Mouse (Mus musculus) monocyte, adult 2 months (primary cell): ENCODE results near the gene CK137956.

Source experiments
- DNase-seq, 2 experiments: peaks; one replicate each; pipeline ENCODE4 v3.0.0; 2022; ENCODE audit warnings: low spot score in 2 of 2, low read depth in 1 of 2

The CK137956 gene

DNA sequence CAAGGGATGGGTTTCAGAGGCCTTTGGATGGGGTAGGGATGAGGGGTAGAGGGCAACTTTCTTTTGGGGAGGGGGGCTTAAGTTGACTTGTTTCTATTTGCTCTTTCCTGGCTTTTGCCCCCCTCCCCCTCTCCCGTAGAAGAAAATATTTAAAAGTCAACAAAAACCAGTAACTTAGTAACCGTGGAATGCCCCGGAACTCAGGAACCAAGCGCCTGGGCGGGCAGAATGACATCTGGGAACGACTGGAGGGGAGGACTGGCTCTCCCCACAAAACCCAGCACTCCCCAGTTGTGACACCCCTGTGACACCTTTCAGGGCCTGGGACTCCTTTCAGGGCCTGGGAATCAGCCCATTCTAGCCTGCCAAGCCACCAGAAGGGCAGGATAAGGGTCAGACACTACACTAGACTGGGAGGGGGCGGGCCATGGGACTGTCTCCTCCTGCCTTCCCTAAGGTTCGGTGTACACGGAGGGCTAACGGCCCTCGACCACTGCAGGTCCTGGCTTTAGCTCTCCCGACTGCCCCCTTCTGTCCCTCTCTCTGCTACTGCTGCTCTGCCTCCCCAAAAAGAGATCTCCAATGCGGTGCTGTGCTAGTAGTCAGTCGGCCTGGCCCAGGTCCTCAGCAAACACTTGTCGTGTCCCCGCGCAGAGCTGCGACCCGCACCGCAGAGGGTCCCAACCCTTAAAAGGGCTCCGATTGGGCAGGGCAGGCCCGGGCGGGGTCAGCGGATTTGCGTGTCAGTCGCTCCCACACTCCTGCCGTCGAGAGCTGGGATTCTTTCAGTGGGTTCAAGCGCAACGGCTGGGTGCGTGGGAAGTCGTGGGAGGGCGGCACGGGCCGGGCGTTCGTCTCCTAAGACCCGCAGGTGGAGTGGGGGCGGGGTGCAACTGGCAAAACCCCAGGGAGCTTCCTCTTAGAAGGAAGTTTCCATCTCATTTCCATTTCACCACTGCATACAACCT is at the start of gene CK137956:
Gene CK137956, minus strand, starts transcription at position 51 of the 968 bp plus-strand sequence.
- no peak for DNase-seq

DNA sequence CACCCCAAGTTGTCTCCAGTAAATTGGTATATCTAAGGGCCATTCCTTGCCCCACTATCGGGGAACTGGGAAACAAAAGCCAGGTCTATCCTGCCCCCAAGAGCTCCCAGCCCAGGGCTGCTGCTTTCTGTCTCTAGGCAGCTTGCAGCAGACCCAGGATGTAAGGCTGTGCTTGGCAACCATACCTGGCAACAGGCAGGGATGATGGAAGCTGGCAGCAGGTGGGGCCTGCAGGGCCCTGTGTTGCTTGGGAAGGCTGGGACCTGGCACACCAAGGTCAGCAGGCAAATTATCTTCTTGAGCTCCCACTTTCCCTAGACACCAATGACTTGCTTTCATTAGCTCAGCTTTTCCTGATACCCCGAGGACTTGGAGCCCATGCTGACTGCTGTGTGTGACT is 48.7 kb upstream of the CK137956 start:
- no peak for DNase-seq

GRCm38 (mm10) chr4:128004797-128005452 is 34.2 kb upstream of the CK137956 start:
- DNase-seq: no peak

GRCm38 (mm10) chr4:128002638-128003101 is 31.9 kb upstream of the CK137956 start:
- DNase-seq: no peak

DNA sequence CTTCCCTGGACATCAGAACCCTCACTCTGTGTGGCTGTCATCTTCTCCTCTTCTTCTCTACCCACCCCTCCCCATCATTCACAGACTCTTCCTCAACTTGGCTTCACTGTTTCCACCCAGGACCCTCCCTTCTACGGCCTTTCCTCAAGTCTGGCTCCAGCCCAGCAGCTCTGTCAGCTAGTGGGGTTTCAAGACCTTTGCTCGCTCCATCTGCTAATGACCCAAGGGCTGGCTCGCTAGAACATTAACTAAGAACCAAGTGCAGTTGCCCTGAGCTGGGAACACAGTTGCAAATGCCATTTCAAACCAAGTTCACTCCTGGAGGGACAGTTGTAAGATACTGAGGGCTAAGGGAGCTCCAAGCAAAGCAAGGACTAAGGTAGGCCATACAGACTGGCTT is 28.5 kb upstream of the CK137956 start:
- DNase-seq: no peak

DNA sequence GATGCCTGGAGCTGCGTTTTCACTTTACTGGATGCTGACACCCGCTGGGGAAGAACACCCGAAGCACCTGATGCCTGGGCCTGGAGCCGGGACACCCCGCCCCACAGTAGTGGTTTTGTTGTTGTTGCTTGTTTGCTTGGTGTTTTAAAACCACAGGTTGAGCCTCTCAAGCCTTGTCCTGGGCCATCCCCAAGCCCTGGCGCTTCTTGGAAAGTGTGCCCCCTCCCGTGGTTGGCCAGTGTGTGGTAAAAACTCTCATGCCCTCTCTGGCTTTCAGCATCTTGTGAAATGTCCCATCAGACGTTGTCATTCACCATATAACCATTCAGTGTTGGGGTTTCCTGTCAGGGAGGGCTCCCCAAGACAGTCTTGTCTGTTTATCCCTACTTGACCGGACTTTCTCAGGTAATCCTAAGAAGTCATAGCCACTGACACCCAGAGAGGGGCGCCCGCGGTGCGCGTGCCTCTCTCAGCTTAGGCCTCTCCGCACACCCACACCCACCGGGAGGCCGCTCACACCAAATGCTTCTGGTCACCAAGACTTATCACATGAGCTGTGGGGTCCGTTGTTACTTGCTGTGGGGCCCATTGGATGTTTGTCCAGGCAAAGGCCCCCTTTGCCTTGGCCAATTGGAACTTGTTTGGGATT is 18.7 kb upstream of the CK137956 start:
- no peak for DNase-seq

DNA sequence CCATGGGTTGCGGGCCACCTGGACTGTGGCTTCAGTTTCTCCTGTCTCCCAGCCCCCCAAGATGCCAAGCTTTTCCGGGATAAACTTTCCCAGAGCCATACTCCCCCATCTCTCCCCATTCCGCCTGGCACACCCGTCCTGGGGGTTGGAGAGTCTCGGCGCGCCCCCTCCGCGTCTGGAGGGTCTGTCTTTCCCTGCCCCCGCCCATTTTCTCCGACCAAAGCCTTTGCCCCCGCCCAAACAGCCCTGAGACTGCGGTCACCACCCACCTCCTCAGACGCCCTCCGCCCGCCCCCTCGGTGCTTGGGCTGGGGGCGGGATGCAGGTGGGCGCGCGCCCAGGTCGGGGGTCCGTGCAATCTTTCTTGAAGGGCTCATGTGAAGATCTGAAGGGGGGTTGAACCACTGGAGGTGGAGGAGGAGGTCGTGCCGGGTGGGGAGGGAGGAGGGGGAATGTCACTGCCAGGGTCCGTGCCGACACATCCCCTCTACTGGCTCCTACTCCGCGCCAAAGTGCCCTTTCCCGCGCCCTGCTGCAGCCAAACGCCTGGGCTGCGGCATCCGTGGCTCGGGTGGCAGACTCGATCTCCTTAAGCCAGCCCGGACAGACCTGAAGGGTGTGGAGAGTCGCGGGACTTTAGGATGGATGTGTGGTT is 17.9 kb upstream of the CK137956 start:
- DNase-seq: no peak

DNA sequence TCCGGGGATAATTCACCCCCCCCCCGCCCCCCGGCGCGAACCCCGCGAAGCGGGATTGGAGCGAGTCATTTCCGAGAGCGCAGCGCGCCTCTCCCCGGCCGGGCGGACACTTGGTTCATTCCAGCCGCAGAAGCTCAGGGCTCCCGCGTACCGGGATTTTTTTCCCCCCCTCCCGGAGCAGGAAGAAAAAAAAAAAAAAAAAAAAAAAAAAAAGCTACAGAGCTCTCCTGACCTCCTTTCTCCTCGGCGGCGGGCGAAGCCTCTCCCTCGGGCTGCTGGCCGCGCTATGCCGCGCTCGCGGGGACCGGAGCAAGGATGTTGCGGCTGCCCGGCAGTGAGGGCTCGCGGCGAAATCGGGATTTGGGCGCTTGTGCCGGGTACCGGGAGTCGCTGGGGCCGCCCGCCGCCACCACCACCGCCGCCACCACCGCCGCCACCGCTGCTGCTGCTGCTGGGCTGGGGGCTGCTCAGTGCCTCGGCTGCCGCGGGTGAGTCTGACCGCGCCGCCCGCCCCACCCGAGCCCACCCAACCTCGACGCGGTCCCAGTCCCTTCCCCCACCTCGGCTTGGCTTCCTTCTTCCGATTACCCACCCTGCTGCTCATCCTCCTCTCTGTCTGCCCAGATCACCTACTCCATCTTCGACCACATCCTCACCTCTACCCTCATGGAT is 17.2 kb upstream of the CK137956 start, which contains the start of gene Csmd2:
Gene Csmd2, plus strand, starts transcription at position 74 of the 672 bp plus-strand sequence.
- no peak for DNase-seq

GRCm38 (mm10) chr4:127987270-127987669 is 16.5 kb upstream of the CK137956 start:
- DNase-seq: no peak

- no peak for DNase-seq
Observed at GRCm38 (mm10) chr4:127986491-127987075, 15.8 kb upstream of the CK137956 start.

- no peak for DNase-seq
Observed at GRCm38 (mm10) chr4:127985874-127986273, 15.1 kb upstream of the CK137956 start.

DNA sequence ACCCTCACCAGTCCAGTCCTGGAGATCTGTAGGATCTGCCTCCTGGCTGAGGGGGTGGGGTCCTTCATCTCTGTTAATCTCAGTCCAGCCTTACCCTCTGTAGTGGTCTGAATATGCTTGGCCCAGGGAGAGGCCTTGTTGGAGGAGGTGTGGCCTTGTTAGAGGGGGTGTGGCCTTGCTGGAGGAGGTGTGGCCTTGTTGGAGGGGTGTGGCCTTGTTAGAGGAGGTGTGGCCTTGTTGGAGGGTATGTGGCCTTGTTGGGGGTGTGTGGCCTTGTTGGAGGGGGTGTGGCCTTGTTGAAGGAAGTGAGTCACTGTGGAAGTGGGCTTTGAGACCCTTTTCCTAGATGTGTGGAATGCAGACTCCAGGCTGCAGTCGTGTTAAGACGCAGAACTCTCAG is 13.7 kb upstream of the CK137956 start:
- DNase-seq: no peak

DNA sequence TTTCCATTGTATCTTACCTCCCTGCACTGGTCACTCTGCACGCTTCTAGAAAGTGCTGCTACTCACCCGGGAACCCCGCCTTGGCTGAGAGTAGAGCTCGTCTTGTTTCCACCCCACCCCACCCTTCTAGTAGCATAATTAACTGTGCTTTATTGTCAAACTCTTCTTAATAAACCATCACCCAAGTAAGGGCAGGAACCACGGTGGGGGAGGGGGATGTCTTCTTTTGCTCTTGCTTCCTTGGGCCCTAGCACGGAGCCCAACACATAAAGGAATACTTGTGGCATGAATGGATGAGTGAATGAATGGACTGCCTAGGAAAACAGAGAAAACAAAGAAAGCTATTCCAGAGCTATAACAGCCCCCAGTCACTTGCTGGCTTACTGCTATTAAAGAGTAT is 10.4 kb upstream of the CK137956 start:
- DNase-seq: no peak

DNA sequence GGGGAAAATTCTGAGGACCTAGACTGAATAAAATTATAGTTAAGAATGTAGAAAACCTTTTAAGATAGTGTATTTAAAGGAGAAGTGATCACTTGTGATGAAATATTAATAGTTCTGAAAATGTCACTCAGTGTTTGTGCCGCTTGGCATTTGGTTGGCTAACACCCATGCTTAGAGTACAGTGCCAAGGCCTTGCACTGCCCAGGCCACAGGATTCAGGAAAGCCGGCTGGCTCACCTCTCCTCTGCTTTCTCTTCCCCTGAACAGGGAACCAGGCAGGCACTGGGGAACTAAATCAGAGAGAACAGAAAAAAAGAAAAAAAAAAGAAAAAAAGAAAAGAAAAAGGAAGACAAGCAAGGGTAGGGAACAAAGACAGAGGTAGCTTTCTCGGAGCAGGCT is 2.2 kb upstream of the CK137956 start:
- no peak for DNase-seq

- DNase-seq: no peak
Observed at GRCm38 (mm10) chr4:127970018-127970421, 731 bp downstream of the CK137956 start.

GRCm38 (mm10) chr4:127969101-127969500 is 1.6 kb downstream of the CK137956 start:
- no peak for DNase-seq

DNA sequence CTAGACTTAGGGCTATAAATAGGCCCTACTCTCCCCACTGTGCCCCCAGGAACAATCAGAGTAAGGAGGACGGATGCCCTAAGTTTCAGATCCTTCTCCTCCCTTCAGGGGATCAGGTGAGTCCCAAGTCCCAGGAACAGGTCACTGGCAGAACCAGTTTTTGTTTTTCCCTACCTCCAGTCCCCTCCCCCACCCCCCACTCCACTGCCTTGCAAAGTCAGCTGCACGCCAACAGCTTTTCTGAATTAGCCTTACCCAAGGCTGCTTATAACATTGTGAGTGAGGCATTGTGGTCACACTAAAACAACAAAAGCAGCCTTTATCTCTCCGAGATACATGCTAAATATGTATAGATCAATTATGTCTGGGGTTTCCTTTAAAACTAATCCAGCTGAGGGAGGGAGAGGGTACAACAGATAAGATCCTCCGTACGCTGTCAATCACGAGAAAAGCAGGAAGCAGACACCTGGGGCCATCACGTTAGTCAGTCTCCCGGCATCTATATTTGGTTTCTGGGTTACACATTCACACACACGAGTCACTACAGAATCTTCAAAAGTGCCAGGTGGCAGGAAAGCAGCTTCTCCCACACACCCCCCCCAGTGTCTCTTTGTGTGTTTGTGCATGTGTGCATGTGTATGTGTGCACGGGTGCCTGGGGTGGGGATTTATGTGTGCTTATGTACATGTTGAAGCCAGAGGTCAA is 17.6 kb downstream of the CK137956 start:
- DNase-seq: no peak

GRCm38 (mm10) chr4:127947696-127948095 is 23.1 kb downstream of the CK137956 start:
- DNase-seq: no peak

GRCm38 (mm10) chr4:127937474-127937873 is 33.3 kb downstream of the CK137956 start:
- DNase-seq: no peak
